Mouse (Mus musculus): ENCODE data around the gene Usp12.
"Not testable (repeated sequence)": the region's sequence is repeated elsewhere in the genome, so short reads cannot be mapped to it uniquely, and the experiment has no call there.

Usp12 gene

DNA sequence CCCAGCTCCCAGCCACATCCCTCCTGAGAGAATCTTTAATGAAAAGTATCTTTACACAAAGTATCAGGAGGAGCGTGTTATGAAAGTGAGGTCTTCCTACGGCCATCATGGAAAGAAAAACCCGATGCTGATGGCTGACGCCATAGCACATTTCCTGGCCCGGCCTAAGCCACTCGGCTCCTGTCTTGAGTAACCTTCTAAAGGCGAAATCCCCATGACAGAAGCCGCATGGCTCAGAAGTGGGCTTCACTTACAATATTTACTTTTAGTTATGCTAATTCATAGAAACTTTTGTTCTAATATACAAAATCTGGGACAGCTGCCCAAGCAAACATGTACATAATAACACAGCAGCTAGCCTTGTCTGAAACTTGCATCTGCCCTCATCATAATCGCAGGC lies 59.8 kb downstream of the Usp12 start:
- DNase-seq: not testable (repeated sequence)

DNA sequence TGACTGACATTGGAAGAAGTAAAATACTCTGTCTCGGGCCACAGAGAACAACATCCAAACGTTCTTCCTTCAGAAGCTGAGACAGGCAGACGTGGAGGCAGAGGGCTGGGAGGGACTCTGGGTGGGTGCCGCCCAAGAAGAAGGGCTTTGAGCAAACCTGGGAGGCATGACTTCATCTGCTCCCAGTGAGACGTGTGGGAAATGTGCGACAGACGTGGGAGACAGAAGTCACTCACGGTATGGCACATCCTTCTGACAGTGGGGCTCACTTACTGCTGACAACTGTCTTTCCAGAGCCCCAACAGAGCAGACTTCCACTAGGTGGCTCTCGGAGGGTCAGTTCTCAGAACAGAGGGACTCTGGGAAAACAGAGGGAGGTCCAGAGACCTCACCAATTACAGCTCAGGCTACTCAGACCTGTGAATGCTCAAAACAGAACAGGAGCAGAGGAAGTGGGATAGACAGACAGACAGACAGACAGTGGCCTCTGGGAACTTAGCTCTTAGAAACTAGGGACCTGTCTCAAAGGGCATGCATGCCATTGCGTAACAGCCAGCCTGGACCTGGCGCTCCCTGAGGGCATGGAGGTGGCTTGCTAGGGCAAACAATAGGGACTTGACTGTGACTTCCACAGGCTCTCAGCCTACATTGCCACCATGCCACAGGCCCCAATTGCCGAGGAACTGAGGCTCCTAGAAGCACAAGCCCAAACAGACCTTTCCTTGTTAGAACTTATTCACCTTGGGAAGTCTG lies 60.7 kb downstream of the Usp12 start:
- no peak for DNase-seq

GRCm38 (mm10) chr5:146733372-146733771 lies 61.4 kb downstream of the Usp12 start:
- DNase-seq: no peak

DNA sequence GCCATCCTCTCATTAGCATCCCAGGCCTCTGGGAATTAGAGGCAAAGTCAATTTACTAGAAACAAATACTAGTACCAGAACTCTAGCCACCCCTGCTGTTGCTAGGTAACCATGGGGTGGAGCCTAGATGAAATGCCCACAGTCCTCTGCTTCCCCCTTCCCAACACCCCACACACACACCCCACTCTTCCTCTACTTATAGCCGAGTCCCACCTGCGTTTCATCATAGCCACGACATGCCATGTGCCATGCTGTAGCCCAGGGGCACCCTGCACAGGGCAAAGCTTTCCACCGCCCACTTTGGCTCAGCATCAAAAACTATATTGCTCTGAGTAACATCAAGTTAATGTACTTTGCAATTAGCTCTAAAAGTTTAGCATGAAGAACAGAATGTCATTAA lies 67.8 kb downstream of the Usp12 start:
- DNase-seq: no peak

GRCm38 (mm10) chr5:146724956-146725355 lies 69.8 kb downstream of the Usp12 start:
- DNase-seq: no peak

GRCm38 (mm10) chr5:146723452-146723851 lies 71.4 kb downstream of the Usp12 start:
- no peak for DNase-seq

DNA sequence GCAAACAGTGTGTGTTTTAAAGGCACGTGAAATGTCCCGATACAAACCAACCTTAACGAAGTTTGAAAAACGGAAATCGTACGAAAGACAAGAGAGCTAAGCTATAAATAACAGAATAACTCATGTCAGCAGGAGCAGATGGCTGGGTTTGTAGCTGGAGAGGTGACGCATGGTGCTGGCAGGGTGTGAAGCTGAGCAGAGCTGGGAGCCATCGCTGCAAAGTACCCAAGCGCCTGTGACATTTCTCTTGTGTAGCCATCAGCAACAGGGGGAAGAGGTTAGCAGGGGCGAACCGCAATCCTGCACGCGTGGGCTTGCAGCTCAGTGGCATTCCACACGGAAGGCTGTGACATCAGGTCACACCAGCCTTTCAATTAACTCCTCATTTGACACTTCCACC lies 72.6 kb downstream of the Usp12 start:
- DNase-seq: peak; percentile 73

- DNase-seq: no peak
Observed at GRCm38 (mm10) chr5:146719584-146720356, 75.0 kb downstream of the Usp12 start.

DNA sequence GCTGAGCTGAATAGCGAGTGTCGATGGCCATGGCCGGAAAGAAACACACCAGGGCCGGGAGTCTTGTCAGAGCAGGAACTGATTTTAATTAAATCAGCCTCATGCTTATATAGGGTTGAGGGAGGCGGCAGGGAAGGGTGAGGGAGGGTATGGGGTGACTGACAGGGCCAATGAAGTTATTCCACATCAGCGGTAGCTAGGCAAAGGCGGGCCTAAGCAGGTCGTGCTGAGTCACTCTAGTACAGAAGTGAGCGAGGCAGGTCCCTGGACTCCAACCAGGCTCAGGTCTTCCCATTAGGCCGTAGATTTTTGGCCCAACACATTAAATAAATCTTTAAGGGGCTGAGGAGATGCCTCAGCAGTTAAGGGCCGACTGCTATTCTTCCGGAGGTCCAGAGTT lies 81.0 kb downstream of the Usp12 start:
- no peak for DNase-seq

DNA sequence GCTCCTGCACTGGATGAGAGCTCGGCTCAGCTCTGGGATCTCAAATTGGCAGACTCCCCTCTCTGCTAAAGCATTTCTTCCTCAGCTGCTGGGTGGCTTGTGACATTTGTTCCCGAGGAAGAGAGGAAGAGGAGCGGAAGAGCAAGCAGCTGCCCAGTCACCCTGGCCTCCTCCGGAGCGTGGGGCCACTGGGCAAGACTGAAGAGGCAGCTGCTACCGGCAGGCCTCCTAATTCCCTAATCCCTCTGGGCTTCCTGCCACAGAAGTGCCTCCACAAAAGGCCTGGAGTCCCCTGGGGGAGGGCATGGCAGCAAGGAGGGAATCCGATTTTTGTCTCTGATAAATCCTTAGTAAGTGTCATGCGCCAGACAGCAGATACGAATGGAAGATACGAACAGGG lies 81.7 kb downstream of the Usp12 start:
- no peak for DNase-seq

GRCm38 (mm10) chr5:146712282-146712918 lies 82.4 kb downstream of the Usp12 start:
- no peak for DNase-seq

GRCm38 (mm10) chr5:146709361-146709760 lies 85.4 kb downstream of the Usp12 start:
- no peak for DNase-seq

GRCm38 (mm10) chr5:146705815-146706408 lies 88.9 kb downstream of the Usp12 start:
- peak; percentile 85 for DNase-seq

GRCm38 (mm10) chr5:146705411-146705810 lies 89.4 kb downstream of the Usp12 start:
- DNase-seq: no peak

DNA sequence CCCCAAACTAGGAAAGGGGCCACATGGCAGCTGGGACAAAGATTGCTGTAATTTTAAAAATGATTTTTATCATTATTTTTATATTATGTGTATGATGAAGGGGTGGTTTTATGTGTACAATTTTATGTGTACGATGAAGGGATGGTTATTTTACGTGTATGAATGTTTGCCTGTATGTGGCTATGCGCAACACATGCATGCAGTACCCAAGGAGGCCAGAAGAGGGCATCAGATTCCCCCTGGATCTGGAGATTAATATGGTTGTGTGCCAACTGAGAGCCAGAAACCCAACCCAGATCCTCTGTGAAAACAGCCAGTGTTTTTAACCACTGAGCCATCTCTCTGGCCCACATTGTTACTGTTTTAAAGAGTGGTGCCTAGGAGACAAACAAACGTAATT lies 90.6 kb downstream of the Usp12 start:
- no peak for DNase-seq

GRCm38 (mm10) chr5:146703710-146704121 lies 91.1 kb downstream of the Usp12 start:
- DNase-seq: no peak

DNA sequence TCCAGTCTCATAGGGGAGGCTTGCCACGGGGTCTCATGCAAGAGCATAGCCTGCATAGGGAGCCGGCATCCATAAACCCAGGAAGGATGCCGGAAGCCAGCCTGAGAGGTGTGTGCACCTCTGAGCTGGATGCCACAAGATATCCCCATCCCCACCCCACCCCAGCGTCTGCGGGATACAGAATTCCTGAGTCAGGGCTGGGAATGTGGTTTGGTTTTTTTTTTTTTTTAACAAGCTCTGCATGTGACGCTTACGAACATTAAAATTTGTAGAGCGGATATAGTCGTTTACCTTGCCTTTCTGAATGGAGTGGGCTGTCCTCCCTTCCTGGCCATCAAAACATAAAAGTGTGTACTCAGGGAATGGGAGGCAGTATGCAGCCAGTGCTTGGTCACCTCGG lies 94.7 kb downstream of the Usp12 start:
- DNase-seq: no peak

- no peak for DNase-seq
Observed at GRCm38 (mm10) chr5:146699433-146700019, 95.3 kb downstream of the Usp12 start.

- no peak for DNase-seq
Observed at GRCm38 (mm10) chr5:146695543-146695942, 99.3 kb downstream of the Usp12 start.

- DNase-seq: no peak
Observed at GRCm38 (mm10) chr5:146692976-146693361, 101.8 kb downstream of the Usp12 start.

- no peak for DNase-seq
Observed at GRCm38 (mm10) chr5:146692361-146692975, 102.3 kb downstream of the Usp12 start.

GRCm38 (mm10) chr5:146691745-146692144 lies 103.1 kb downstream of the Usp12 start:
- DNase-seq: no peak
